Comparison of ENCODE assay signal across 8 mouse cellular contexts in the genomic region with DNA sequence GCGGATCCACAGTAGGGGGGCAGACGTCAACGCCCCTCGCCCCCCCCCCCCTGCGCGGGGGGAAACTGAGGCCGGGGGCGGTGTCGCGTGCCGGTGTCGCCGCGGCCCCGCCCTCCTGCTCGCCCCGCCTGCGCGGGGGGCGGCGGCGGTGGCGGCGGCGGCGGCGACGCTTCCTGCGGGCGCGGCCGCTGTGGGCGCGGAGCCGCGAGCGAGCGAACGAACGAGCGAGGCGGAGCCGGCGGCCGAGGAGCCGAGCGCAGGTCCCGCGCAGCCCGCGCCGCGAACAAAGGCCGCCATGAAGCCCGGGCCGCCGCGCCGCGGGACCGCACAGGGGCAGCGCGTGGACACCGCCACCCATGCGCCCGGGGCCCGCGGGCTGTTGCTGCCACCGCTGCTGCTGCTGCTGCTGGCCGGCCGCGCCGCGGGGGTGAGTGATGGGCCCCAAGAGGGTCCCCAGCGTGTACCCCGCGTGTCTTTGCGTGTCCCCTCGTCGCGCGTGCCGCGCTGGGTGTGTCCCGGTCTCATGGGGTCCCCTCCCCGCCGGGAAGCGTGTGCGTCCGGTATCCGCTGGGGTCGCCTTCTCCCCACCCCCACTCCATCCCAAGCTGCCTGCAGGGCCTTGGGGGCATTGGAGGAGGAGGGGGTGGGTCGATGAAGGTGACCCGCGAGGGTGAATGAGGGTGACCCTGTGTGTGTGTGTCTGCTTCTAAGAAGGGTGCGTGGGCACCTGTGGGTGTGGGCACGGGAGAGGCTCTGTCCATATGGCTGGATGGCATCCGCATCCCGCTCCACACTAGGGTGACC. TPM values are rescaled to one million over a fixed set of nuclear protein-coding genes. Genes with fewer than 3 reads are reported as not detected.
DNase-seq lines count a peak whose midpoint lies in the region; ATAC-seq and TF ChIP-seq lines count a peak whose summit lies in the region.

A gene (plus strand): TSS at position 162 of the 804 bp plus-strand sequence.

- TF ChIP-seq CTCF in CH12.LX (conservative IDR thresholded peaks at IDR 0.05 in 1 of 2, IDR thresholded peaks at IDR 0.05 in 1 of 2; ENCODE audit: low read depth in 2 of 2, low read length in 2 of 2), result no peak
- TF ChIP-seq CTCF in cortical plate, adult 2 months (IDR thresholded peaks at IDR 0.05; ENCODE audit: extremely low read depth, insufficient read depth, low read length), result no peak

- TF ChIP-seq POLR2A in CH12.LX (IDR thresholded peaks at IDR 0.05; ENCODE audit: low read depth, low read length), result no peak
- no peak for TF ChIP-seq POLR2A in cortical plate, adult 2 months (IDR thresholded peaks at IDR 0.05; ENCODE audit: extremely low read depth, insufficient read depth, low read length)

- dilution Hi-C loops in CH12.LX (cut with MboI; ENCODE audit: extremely low pct_ligation_motif_present, extremely low pct_unique_long_range_greater_than_20kb, low sequenced_read_pairs), result no loop called here

- no peak for DNase-seq in gastrocnemius, adult 18-20 months (ENCODE audit: low spot score)
- DNase-seq in gastrocnemius, adult 8-10 months (ENCODE audit: low spot score in 2 of 2), result no peak
- DNase-seq in CH12.LX (ENCODE audit: extremely low read depth), result no peak
- DNase-seq in left cerebral cortex, adult 8-10 months (ENCODE audit: low spot score in 2 of 2), result peak in 1 of 2 experiments; percentile 56
- DNase-seq in midbrain, embryonic 14.5 days, result peak; percentile 83
- no peak for DNase-seq in natural killer cell, adult 2 months (ENCODE audit: low spot score in 2 of 2)

- 1% methylated on average over 72 of the region's 99 CpGs for WGBS in heart, embryonic 15.5 days
- 2% methylated on average over 67 of the region's 99 CpGs for WGBS in midbrain, embryonic 14.5 days

- H3K79me2 ChIP-seq in CH12.LX (replicated peaks; ENCODE audit: control insufficient read depth, extremely low read depth, insufficient read depth, poor library complexity, severe bottlenecking), result no peaks in the 10 kb centered on the region

- in situ Hi-C loops in CH12.LX (cut with MboI; ENCODE audit: low pct_ligation_motif_present, low pct_unique_long_range_greater_than_20kb, low sequenced_read_pairs), result no loop called here

- H3K27me3 ChIP-seq in CH12.LX (replicated peaks), result peaks cover 71% of the 10 kb centered on the region
- H3K27me3 ChIP-seq in heart, embryonic 15.5 days, result 0 out of 2 replicates have a peak, but pooled peaks cover 3% of the 10 kb centered on the region
- H3K27me3 ChIP-seq in midbrain, embryonic 14.5 days (ENCODE audit: control insufficient read depth, insufficient read depth, low read length), result no peaks in the 10 kb centered on the region

- H3K4me2 ChIP-seq in CH12.LX (ENCODE audit: insufficient read depth, low read depth, poor library complexity, severe bottlenecking), result peak within 1 kb of the TSS; percentile 79
- H3K4me2 ChIP-seq in heart, embryonic 15.5 days, result peak within 1 kb of the TSS; percentile 99
- peak within 1 kb of the TSS; percentile 94 for H3K4me2 ChIP-seq in midbrain, embryonic 14.5 days (ENCODE audit: low read length)

- TF ChIP-seq EP300 in CH12.LX (IDR thresholded peaks at IDR 0.05; ENCODE audit: low read length), result no peak

- H3K36me3 ChIP-seq in CH12.LX (replicated peaks in 1 of 2; ENCODE audit: control insufficient read depth in 1 of 2, insufficient read depth in 1 of 2, low read length in 1 of 2), result no peaks in the 10 kb centered on the region
- H3K36me3 ChIP-seq in heart, embryonic 15.5 days, result no peaks in the 10 kb centered on the region
- H3K36me3 ChIP-seq in midbrain, embryonic 14.5 days (ENCODE audit: control insufficient read depth, insufficient read depth, low read length), result no peaks in the 10 kb centered on the region

- H3K9ac ChIP-seq in CH12.LX (ENCODE audit: insufficient read depth, low read depth), result peak within 1 kb of the TSS; percentile 18; the same call in 1 of the 2 replicates
- H3K9ac ChIP-seq in heart, embryonic 15.5 days, result peak within 1 kb of the TSS; percentile 96
- peak within 1 kb of the TSS; percentile 99 for H3K9ac ChIP-seq in midbrain, embryonic 14.5 days (replicated peaks; ENCODE audit: low read length)

- peak within 1 kb of the TSS in 2 of 3 experiments; percentile 11 to 52 for H3K4me3 ChIP-seq in CH12.LX (replicated peaks in 1 of 3; ENCODE audit: low read depth in 2 of 3, low read length in 2 of 3, poor library complexity in 1 of 3)
- H3K4me3 ChIP-seq in cortical plate, adult 2 months (ENCODE audit: insufficient read depth, low read length), result peak within 1 kb of the TSS; percentile 73
- H3K4me3 ChIP-seq in heart, embryonic 15.5 days, result peak within 1 kb of the TSS; percentile 88
- peak within 1 kb of the TSS; percentile 90 for H3K4me3 ChIP-seq in midbrain, embryonic 14.5 days (replicated peaks; ENCODE audit: low read depth, low read length)

- peaks cover 6 to 10% of the 10 kb centered on the region in 2 experiments for H3K4me1 ChIP-seq in CH12.LX (ENCODE audit: control insufficient read depth in 1 of 2, insufficient read depth in 2 of 2)
- H3K4me1 ChIP-seq in cortical plate, adult 2 months (ENCODE audit: control insufficient read depth, insufficient read depth, low read length), result peaks cover 4% of the 10 kb centered on the region; the same call in 1 of the 2 replicates
- H3K4me1 ChIP-seq in heart, embryonic 15.5 days (replicated peaks), result peaks cover 42% of the 10 kb centered on the region
- H3K4me1 ChIP-seq in midbrain, embryonic 14.5 days (ENCODE audit: control insufficient read depth, insufficient read depth, low read length), result peaks cover 22% of the 10 kb centered on the region

- H3K9me3 ChIP-seq in CH12.LX (replicated peaks; ENCODE audit: low read length), result no peaks in the 10 kb centered on the region
- no peaks in the 10 kb centered on the region for H3K9me3 ChIP-seq in heart, embryonic 15.5 days (replicated peaks)
- H3K9me3 ChIP-seq in midbrain, embryonic 14.5 days (ENCODE audit: control insufficient read depth, low read length), result no peaks in the 10 kb centered on the region

- no peak for TF ChIP-seq RAD21 in CH12.LX (IDR thresholded peaks at IDR 0.05; ENCODE audit: low read depth, low read length)

- H3K27ac ChIP-seq in CH12.LX (ENCODE audit: insufficient read depth, low read depth), result no peak within 1 kb of the TSS
- H3K27ac ChIP-seq in cortical plate, adult 2 months (ENCODE audit: insufficient read depth, low read length), result peak within 1 kb of the TSS; percentile 66
- H3K27ac ChIP-seq in heart, embryonic 15.5 days, result peak within 1 kb of the TSS; percentile 66
- peak within 1 kb of the TSS; percentile 84 for H3K27ac ChIP-seq in midbrain, embryonic 14.5 days (replicated peaks; ENCODE audit: low read depth, low read length)

- ATAC-seq in heart, embryonic 15.5 days (replicated peaks; ENCODE audit: insufficient number of reproducible peaks, insufficient read depth, low FRiP score, low read depth), result no peak; the same call in 1 of the 2 replicates
- peak; percentile 62 for ATAC-seq in midbrain, embryonic 14.5 days (ENCODE audit: low FRiP score, low TSS enrichment)

TF ChIP-seq in CH12.LX, 34 proteins besides CTCF, POLR2A, EP300 and RAD21:
- TF ChIP-seq NRF1 (IDR thresholded peaks at IDR 0.05; ENCODE audit: low read depth, low read length) (peak; percentile 41; the same call in 1 of the 2 replicates), KAT2A (IDR thresholded peaks at IDR 0.05; ENCODE audit: insufficient replicate concordance, low read length) (no peak)

RNA-seq across cellular contexts. Expression of the gene that starts here (rescaled TPM):
- 10 to 100 TPM; 10.3 to 10.4 TPM for total RNA-seq in gastrocnemius, adult 18-20 months (2021)
- 10 to 100 TPM in 1 of 4 experiments, 1 to 10 TPM in 3; 5.6 to 10.9 (median 6.7) TPM for total RNA-seq in gastrocnemius, adult 8-10 months (2022)
- total RNA-seq in CH12.LX (2012; rRNA removed) (0.30 and 0.80 TPM in 2 replicates), CH12.LX (2014; rRNA removed) (not detected in 2 replicates)
- 0.14 TPM in 1 of 2 replicates, not detected in the other for polyA plus RNA-seq in CH12.LX (2012; ENCODE audit: insufficient read length, low read depth)
- polyA plus RNA-seq in cortical plate, adult 2 months (2012; rRNA removed), result 81.5 and 83.1 TPM in 2 replicates
- polyA plus RNA-seq in heart, embryonic 15.5 days (2015; fragmentation: Nextera tagmentation; extraction: Ambion mirVana), result 18.4 and 28.4 TPM in 2 replicates
- total RNA-seq in left cerebral cortex, adult 8-10 months (2022), result 100 to 1,000 TPM; 137 to 168 (median 159) TPM
- 95.3 and 95.7 TPM in 2 replicates for polyA plus RNA-seq in midbrain, embryonic 14.5 days (2014; fragmentation: Nextera tagmentation; extraction: Ambion mirVana)

Comparison
In these comparisons a context has a peak if more than half of its experiments do, and no peak if none do; other contexts are left out.
1. RNA of the gene that starts here (total RNA-seq): 137 to 168 TPM in left cerebral cortex, adult 8-10 months; 10.3 to 10.4 TPM in gastrocnemius, adult 18-20 months, 5.6 to 10.9 TPM in gastrocnemius, adult 8-10 months and 0.30 to 0.80 TPM in CH12.LX; every median in the first group is over 10 times any median in the second.
2. RNA of the gene that starts here (polyA plus RNA-seq): 95.3 to 95.7 TPM in midbrain, embryonic 14.5 days, 81.5 to 83.1 TPM in cortical plate, adult 2 months and 18.4 to 28.4 TPM in heart, embryonic 15.5 days; 0.14 TPM in CH12.LX; every median in the first group is over 10 times any median in the second.
3. H3K4me3 ChIP-seq: peak in every context shown above with its lines; median percentile 90 in midbrain, embryonic 14.5 days; 88 in heart, embryonic 15.5 days; 73 in cortical plate, adult 2 months; 32 in CH12.LX.
4. H3K9ac ChIP-seq: peak in every context shown above with its lines; median percentile 99 in midbrain, embryonic 14.5 days; 96 in heart, embryonic 15.5 days; 18 in CH12.LX.
5. Peak in every context shown above with its lines, with median percentiles within 50 percentile points of each other: H3K4me2 ChIP-seq.